Mouse (Mus musculus): ENCODE data around the gene Nans. TPM values are rescaled to one million over a fixed set of nuclear protein-coding genes. Genes with fewer than 3 reads are reported as not detected.
A peak's percentile ranks its signal among the peaks of the same experiment; 100 is the strongest.

Gene Nans
- polyA plus RNA-seq, 1 experiment from 2014 or later, result 23.8 TPM

DNA sequence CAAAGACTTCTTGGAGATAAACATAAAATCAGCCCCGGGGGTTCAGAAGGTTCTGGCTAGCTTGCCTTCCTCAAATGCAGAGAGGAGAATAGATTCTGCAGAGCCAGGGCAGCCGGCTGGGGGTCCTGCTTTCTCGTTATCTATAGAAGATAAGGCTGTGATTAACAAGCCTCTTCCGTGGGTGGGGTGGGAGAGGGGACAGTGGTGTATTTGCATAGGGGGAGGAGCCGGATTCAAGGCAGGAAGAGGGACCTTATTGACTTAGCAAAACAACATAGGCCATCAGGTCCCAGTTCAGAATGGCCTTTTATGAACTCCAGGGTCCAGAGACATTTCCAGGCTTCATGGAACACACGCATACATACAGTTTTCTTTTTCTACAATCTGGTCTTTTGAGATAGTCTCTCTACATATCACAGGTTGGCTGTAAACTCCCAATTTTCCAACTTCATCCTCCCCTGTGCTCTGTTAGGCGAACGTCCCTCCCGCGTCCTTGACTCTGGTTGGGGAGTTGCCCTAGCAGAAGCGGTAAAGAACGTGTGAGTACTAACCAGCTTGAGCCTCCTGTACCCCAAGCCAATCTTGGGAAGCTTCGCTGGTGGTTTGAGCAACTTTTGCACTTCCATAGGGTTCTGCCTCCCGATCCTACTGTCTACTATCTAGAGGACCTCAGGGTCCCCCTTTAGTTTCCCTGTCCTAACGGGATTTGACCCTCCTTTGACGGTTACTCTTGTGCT lies 46.2 kb downstream of the Nans start:
- WGBS (ENCODE audit: insufficient replicate concordance), result 2% methylated on average over 16 of the region's 16 CpGs

DNA sequence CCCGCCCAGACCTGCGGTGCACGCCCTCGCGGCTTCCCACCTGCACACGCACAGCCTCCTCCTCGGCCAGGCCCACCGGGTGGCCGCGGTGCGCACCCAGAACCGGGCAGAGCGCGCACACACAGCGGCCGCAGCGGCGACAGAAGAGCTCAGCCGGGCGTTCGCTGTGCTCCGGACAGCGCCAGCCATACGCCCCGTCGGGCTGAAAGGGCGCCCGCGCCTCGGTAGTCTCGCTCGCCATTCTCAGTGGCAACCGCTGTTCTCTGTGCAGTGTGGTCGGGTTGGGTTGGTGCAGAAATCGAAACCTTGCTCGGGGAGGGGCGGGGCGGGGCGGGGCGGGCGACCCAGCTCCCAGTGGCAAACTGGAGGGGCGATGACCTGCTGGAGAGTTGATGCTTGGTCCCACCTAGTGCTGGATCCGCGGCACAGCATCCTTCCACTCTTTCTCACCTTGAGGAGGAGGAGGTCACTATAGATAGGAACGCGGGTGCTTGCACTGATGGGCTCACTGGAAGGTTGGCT lies 46.9 kb downstream of the Nans start, which contains the start of gene Trim14:
Trim14 (minus strand) TSS at position 302 of the 522 bp plus-strand sequence.
- H3K27ac ChIP-seq (ENCODE audit: low read depth), result peak within 1 kb of the TSS; percentile 83
- peak within 1 kb of the TSS; percentile 70 for H3K4me3 ChIP-seq (ENCODE audit: low read depth, low read length)
- H3K36me3 ChIP-seq (replicated peaks; ENCODE audit: insufficient read depth, low read length), result peaks cover 7% of the 10 kb centered on the region
- DNase-seq (peak; percentile 79), ATAC-seq (peak; percentile 86)
- peaks cover 22% of the 10 kb centered on the region for H3K4me1 ChIP-seq (ENCODE audit: insufficient read depth)
- H3K9ac ChIP-seq (replicated peaks), result peak within 1 kb of the TSS; percentile 74
- H3K4me2 ChIP-seq (ENCODE audit: low read depth, low read length), result peak within 1 kb of the TSS; percentile 75
- H3K27me3 ChIP-seq (ENCODE audit: insufficient read depth, low read length), result no peaks in the 10 kb centered on the region
- TF ChIP-seq CTCF (IDR thresholded peaks at IDR 0.05; ENCODE audit: low read depth) (peak; percentile 65), EP300 (IDR thresholded peaks at IDR 0.05; ENCODE audit: low read depth) (no peak)
- no peaks in the 10 kb centered on the region for H3K9me3 ChIP-seq (ENCODE audit: low read length)
- under 1% methylated on average over 40 of the region's 46 CpGs for WGBS (ENCODE audit: insufficient replicate concordance)

More for the DNA sequence above, 46.2 kb downstream of the Nans start:
- TF ChIP-seq EP300 (IDR thresholded peaks at IDR 0.05; ENCODE audit: low read depth), result no peak
- Histone ChIP-seq H3K27me3 (ENCODE audit: insufficient read depth, low read length) (no peaks in the 10 kb centered on the region), H3K9me3 (ENCODE audit: low read length) (no peaks in the 10 kb centered on the region), H3K4me1 (ENCODE audit: insufficient read depth) (peaks cover 26% of the 10 kb centered on the region), H3K36me3 (replicated peaks; ENCODE audit: insufficient read depth, low read length) (peaks cover 7% of the 10 kb centered on the region), H3K9ac (replicated peaks) (peak overlapping the region; percentile 74), H3K4me2 (ENCODE audit: low read depth, low read length) (peak overlapping the region; percentile 75), H3K27ac (ENCODE audit: low read depth) (peak overlapping the region; percentile 83), H3K4me3 (ENCODE audit: low read depth, low read length) (peak overlapping the region; percentile 70)
- peak; percentile 55 for DNase-seq
- peak; percentile 33 for ATAC-seq

DNA sequence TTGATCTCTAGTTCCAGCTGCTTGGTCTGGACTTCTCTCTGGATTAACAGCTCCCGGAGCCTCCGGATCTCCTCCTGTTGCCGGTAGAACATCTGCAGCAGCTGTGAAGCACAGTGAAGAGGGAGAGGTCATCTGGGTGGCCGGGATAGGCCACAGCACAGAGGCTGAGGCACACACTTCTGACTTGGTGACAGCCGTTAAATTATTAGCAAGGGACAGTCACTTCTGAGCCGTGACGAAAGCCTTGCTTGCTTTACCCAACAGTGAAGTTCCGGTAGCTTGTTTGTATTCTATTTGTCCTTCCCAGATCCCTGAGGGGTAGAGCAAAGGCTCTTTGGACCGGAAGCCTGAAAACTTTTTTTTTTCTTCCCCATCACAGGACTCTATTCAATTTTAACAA lies 50.1 kb downstream of the Nans start:
- Histone ChIP-seq H3K4me3 (ENCODE audit: low read depth, low read length) (no peak overlapping the region), H3K27ac (ENCODE audit: low read depth) (peak overlapping the region; percentile 55), H3K4me2 (ENCODE audit: low read depth, low read length) (no peak overlapping the region), H3K4me1 (ENCODE audit: insufficient read depth) (peaks cover 12% of the 10 kb centered on the region), H3K36me3 (replicated peaks; ENCODE audit: insufficient read depth, low read length) (no peaks in the 10 kb centered on the region), H3K9ac (replicated peaks) (no peak overlapping the region), H3K27me3 (ENCODE audit: insufficient read depth, low read length) (no peaks in the 10 kb centered on the region), H3K9me3 (ENCODE audit: low read length) (no peaks in the 10 kb centered on the region)
- TF ChIP-seq EP300 (IDR thresholded peaks at IDR 0.05; ENCODE audit: low read depth) (no peak), CTCF (IDR thresholded peaks at IDR 0.05; ENCODE audit: low read depth) (no peak)
- DNase-seq (no peak), ATAC-seq (peak; percentile 51)
- 62% methylated on average over 9 of the region's 9 CpGs for WGBS (ENCODE audit: insufficient replicate concordance)

DNA sequence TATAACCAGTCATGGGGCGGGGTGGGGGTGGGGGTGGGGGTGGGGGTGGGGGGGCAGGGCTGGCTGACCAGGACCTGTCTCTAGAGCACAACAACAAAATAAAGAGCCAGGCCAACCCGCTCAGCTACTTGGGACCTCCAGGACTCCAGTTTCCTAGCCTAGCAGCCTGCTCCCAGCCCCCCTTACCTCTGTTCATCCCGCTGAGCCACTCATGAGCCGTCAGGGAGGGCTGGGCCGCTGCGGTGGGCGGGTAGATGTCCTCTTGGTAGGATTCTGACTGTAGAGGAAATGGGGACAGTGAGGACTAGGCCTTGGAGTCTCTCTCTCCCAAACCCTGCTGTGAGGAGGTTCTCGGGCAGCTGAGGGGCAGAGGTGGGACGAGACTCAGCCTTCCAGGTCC lies 52.7 kb downstream of the Nans start:
- Histone ChIP-seq H3K36me3 (replicated peaks; ENCODE audit: insufficient read depth, low read length) (no peaks in the 10 kb centered on the region), H3K27me3 (ENCODE audit: insufficient read depth, low read length) (no peaks in the 10 kb centered on the region), H3K27ac (ENCODE audit: low read depth) (no peak overlapping the region), H3K9ac (replicated peaks) (no peak overlapping the region), H3K9me3 (ENCODE audit: low read length) (no peaks in the 10 kb centered on the region), H3K4me1 (ENCODE audit: insufficient read depth) (no peaks in the 10 kb centered on the region; the same call in 1 of the 2 replicates), H3K4me2 (ENCODE audit: low read depth, low read length) (no peak overlapping the region), H3K4me3 (ENCODE audit: low read depth, low read length) (no peak overlapping the region)
- DNase-seq, result no peak
- WGBS (ENCODE audit: insufficient replicate concordance), result 76% methylated on average over 9 of the region's 9 CpGs
- no peak for ATAC-seq
- TF ChIP-seq EP300 (IDR thresholded peaks at IDR 0.05; ENCODE audit: low read depth), result no peak
- TF ChIP-seq CTCF (IDR thresholded peaks at IDR 0.05; ENCODE audit: low read depth), result no peak

DNA sequence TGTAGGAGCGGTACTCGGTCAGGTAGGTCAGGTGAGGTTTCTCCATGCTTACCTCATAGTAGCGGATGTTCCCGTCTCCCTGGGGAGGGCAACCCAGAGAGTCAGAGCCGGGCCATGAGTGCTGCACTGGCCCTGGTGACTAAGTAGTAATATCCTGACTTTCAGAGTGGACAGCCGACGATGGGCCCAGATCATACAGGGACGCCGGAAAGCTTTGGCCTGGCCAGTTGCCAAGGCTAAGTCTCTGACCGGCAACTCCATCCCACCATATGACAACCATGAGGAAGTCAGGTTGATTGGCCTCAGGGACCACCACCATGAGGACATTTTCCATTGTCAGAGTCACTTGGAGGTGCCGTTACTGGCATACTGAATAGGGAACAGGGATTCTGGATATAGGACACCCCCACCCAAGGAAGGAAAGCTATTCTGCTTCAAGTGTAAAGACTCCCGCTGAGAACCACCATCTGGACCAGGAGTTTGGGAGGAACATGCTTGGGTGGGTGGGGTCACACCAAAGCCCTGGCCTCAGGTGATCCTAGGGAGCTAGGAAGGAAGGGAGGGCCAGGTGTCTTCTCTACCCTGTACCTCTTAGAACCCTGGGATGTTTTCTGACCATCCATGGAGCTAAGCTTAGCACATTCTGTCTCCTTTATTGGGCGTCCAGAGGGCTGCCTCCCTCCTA lies 54.5 kb downstream of the Nans start:
- ATAC-seq, result no peak
- no peaks in the 10 kb centered on the region for H3K36me3 ChIP-seq (replicated peaks; ENCODE audit: insufficient read depth, low read length)
- H3K9ac ChIP-seq (replicated peaks), result no peak overlapping the region
- H3K4me1 ChIP-seq (ENCODE audit: insufficient read depth), result no peaks in the 10 kb centered on the region
- TF ChIP-seq EP300 (IDR thresholded peaks at IDR 0.05; ENCODE audit: low read depth), result no peak
- no peak for TF ChIP-seq CTCF (IDR thresholded peaks at IDR 0.05; ENCODE audit: low read depth)
- no peaks in the 10 kb centered on the region for H3K9me3 ChIP-seq (ENCODE audit: low read length)
- no peak overlapping the region for H3K27ac ChIP-seq (ENCODE audit: low read depth)
- DNase-seq, result no peak
- H3K4me2 ChIP-seq (ENCODE audit: low read depth, low read length), result no peak overlapping the region
- WGBS (ENCODE audit: insufficient replicate concordance), result 77% methylated on average over 13 of the region's 13 CpGs
- H3K27me3 ChIP-seq (ENCODE audit: insufficient read depth, low read length), result no peaks in the 10 kb centered on the region
- H3K4me3 ChIP-seq (ENCODE audit: low read depth, low read length), result no peak overlapping the region

DNA sequence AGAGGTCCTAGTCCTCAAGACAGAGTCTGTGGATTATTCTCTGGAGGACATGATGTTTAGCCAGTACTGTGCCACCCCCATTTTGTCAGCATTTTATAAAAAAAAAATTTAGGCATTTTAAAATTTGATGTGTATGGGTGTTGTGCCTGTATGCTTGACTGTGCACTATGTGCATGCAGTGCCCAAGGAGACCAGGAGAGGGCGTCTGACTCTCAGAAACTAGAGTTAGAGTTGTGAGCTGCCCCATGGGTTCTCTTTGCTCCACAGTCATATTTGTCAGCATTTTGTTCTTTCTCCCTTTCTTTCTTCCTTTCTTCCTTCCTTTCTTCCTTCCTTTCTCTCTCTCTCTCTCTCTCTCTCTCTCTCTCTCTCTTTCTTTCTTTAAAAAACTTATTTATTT lies 55.3 kb downstream of the Nans start:
- WGBS (ENCODE audit: insufficient replicate concordance), result 21% methylated on average over 1 of the region's 1 CpGs
- Histone ChIP-seq H3K36me3 (replicated peaks; ENCODE audit: insufficient read depth, low read length) (no peaks in the 10 kb centered on the region), H3K27ac (ENCODE audit: low read depth) (no peak overlapping the region), H3K4me1 (ENCODE audit: insufficient read depth) (no peaks in the 10 kb centered on the region), H3K9me3 (ENCODE audit: low read length) (no peaks in the 10 kb centered on the region), H3K4me3 (ENCODE audit: low read depth, low read length) (no peak overlapping the region), H3K27me3 (ENCODE audit: insufficient read depth, low read length) (no peaks in the 10 kb centered on the region), H3K9ac (replicated peaks) (no peak overlapping the region), H3K4me2 (ENCODE audit: low read depth, low read length) (no peak overlapping the region)
- TF ChIP-seq EP300 (IDR thresholded peaks at IDR 0.05; ENCODE audit: low read depth) (no peak), CTCF (IDR thresholded peaks at IDR 0.05; ENCODE audit: low read depth) (peak; percentile 72)
- peak; percentile 77 for DNase-seq
- ATAC-seq, result no peak
